Mouse (Mus musculus) MEL (cell line): ENCODE data around the gene Inpp1.

Source experiments
- CHD1 ChIP-seq: IDR thresholded peaks from 2 replicates; pipeline ENCODE4 v1.6.1; 2012; ENCODE audit warnings: low read depth, mild to moderate bottlenecking, inconsistent platforms, low read length, improper control_type of control experiment
- CTCF ChIP-seq, 3 experiments: IDR thresholded peaks in 2 of 3; conservative IDR thresholded peaks in 1 of 3; 2 replicates each; pipeline ENCODE4 v1.5.1; 2011 to 2012; ENCODE audit warnings: low read length in 3 of 3, low read depth in 2 of 3, mild to moderate bottlenecking in 2 of 3, improper control_type of control experiment in 1 of 3, inconsistent platforms in 1 of 3, mixed read lengths in 1 of 3, moderate library complexity in 1 of 3; ENCODE audit not compliant: control insufficient read depth in 1 of 3, insufficient read depth in 1 of 3, poor library complexity in 1 of 3, severe bottlenecking in 1 of 3
- JUND ChIP-seq: IDR thresholded peaks from 2 replicates; pipeline ENCODE4 v1.6.1; 2011; ENCODE audit warnings: low read depth, mild to moderate bottlenecking, improper control_type of control experiment, low read length
- POLR2AphosphoS2 ChIP-seq: IDR thresholded peaks from 2 replicates; pipeline ENCODE4 v1.6.1; 2011; ENCODE audit warnings: low read length, improper control_type of control experiment

GRCm38 (mm10) chr1:52839099-52839498 lies 21.6 kb upstream of the Inpp1 start:
- TF ChIP-seq CHD1: no peak
- TF ChIP-seq JUND: no peak
- no peak for TF ChIP-seq CTCF (IDR thresholded peaks at IDR 0.05 in 2 of 3, conservative IDR thresholded peaks at IDR 0.05 in 1 of 3; ENCODE audit: control insufficient read depth in 1 of 3, insufficient read depth in 1 of 3, low read depth in 2 of 3, low read length in 3 of 3, poor library complexity in 1 of 3, severe bottlenecking in 1 of 3)
- TF ChIP-seq POLR2AphosphoS2: no peak
